Mouse (Mus musculus): ENCODE results near the gene Slc35d2. TPM values are rescaled to one million over a fixed set of nuclear protein-coding genes. Genes with fewer than 3 reads are reported as not detected.

Slc35d2 gene
- polyA plus RNA-seq, 1 experiment = 13.8 TPM

GRCm38 (mm10) chr13:64156966-64157365 is 27.8 kb upstream of the Slc35d2 start:
- no peak for TF ChIP-seq POLR2A (IDR thresholded peaks at IDR 0.05; ENCODE audit: low read depth, low read length)
- no peak for TF ChIP-seq CTCF (conservative IDR thresholded peaks at IDR 0.05; ENCODE audit: insufficient read depth, insufficient read length, low read depth, low read length)
- DNase-seq = no peak
- Histone ChIP-seq H3K4me3 (ENCODE audit: insufficient read depth, low read depth, low read length) (no peak overlapping the region), H3K27ac (ENCODE audit: insufficient read depth, low read depth, low read length) (no peak overlapping the region), H3K4me1 (ENCODE audit: control insufficient read depth, insufficient read depth, low read length) (peaks cover 7% of the 10 kb centered on the region; the same call in 1 of the 2 replicates), H3K36me3 (ENCODE audit: control insufficient read depth, insufficient read depth, low read length) (no peaks in the 10 kb centered on the region), H3K27me3 (replicated peaks; ENCODE audit: control insufficient read depth, insufficient read depth, low read length) (no peaks in the 10 kb centered on the region)

GRCm38 (mm10) chr13:64155171-64155571 is 26.0 kb upstream of the Slc35d2 start:
- H3K4me3 ChIP-seq (ENCODE audit: insufficient read depth, low read depth, low read length) = no peak overlapping the region
- no peaks in the 10 kb centered on the region for H3K27me3 ChIP-seq (replicated peaks; ENCODE audit: control insufficient read depth, insufficient read depth, low read length)
- H3K27ac ChIP-seq (ENCODE audit: insufficient read depth, low read depth, low read length) = peak overlapping the region; percentile 62
- TF ChIP-seq CTCF (conservative IDR thresholded peaks at IDR 0.05; ENCODE audit: insufficient read depth, insufficient read length, low read depth, low read length) (no peak), POLR2A (IDR thresholded peaks at IDR 0.05; ENCODE audit: low read depth, low read length) (no peak)
- H3K4me1 ChIP-seq (ENCODE audit: control insufficient read depth, insufficient read depth, low read length) = peaks cover 7% of the 10 kb centered on the region; the same call in 1 of the 2 replicates
- DNase-seq = peak; percentile 87
- WGBS = 29% methylated on average over 1 of the region's 1 CpGs
- H3K36me3 ChIP-seq (ENCODE audit: control insufficient read depth, insufficient read depth, low read length) = no peaks in the 10 kb centered on the region

- peaks cover 7% of the 10 kb centered on the region; the same call in 1 of the 2 replicates for H3K4me1 ChIP-seq (ENCODE audit: control insufficient read depth, insufficient read depth, low read length)
- no peaks in the 10 kb centered on the region for H3K36me3 ChIP-seq (ENCODE audit: control insufficient read depth, insufficient read depth, low read length)
- TF ChIP-seq POLR2A (IDR thresholded peaks at IDR 0.05; ENCODE audit: low read depth, low read length) (no peak), CTCF (conservative IDR thresholded peaks at IDR 0.05; ENCODE audit: insufficient read depth, insufficient read length, low read depth, low read length) (no peak)
- 45% methylated on average over 2 of the region's 2 CpGs for WGBS
- H3K4me3 ChIP-seq (ENCODE audit: insufficient read depth, low read depth, low read length) = no peak overlapping the region
- DNase-seq = peak; percentile 10
- H3K27me3 ChIP-seq (replicated peaks; ENCODE audit: control insufficient read depth, insufficient read depth, low read length) = no peaks in the 10 kb centered on the region
- 0 out of 2 replicates have a peak overlapping the region, but pooled peaks have one; percentile 18 for H3K27ac ChIP-seq (ENCODE audit: insufficient read depth, low read depth, low read length)
Observed at GRCm38 (mm10) chr13:64154651-64155050, 25.5 kb upstream of the Slc35d2 start.

- Histone ChIP-seq H3K27ac (ENCODE audit: insufficient read depth, low read depth, low read length) (peak overlapping the region; percentile 72), H3K4me1 (ENCODE audit: control insufficient read depth, insufficient read depth, low read length) (peaks cover 7% of the 10 kb centered on the region; the same call in 1 of the 2 replicates), H3K4me3 (ENCODE audit: insufficient read depth, low read depth, low read length) (peak overlapping the region; percentile 31), H3K36me3 (ENCODE audit: control insufficient read depth, insufficient read depth, low read length) (no peaks in the 10 kb centered on the region), H3K27me3 (replicated peaks; ENCODE audit: control insufficient read depth, insufficient read depth, low read length) (no peaks in the 10 kb centered on the region)
- TF ChIP-seq CTCF (conservative IDR thresholded peaks at IDR 0.05; ENCODE audit: insufficient read depth, insufficient read length, low read depth, low read length) = no peak
- TF ChIP-seq POLR2A (IDR thresholded peaks at IDR 0.05; ENCODE audit: low read depth, low read length) = no peak
- DNase-seq = peak; percentile 94
- WGBS = under 1% methylated on average over 18 of the region's 18 CpGs
Observed at GRCm38 (mm10) chr13:64153751-64154267, 24.6 kb upstream of the Slc35d2 start.

- Histone ChIP-seq H3K36me3 (ENCODE audit: control insufficient read depth, insufficient read depth, low read length) (no peaks in the 10 kb centered on the region), H3K27ac (ENCODE audit: insufficient read depth, low read depth, low read length) (peak within 1 kb of the TSS; percentile 72), H3K4me3 (ENCODE audit: insufficient read depth, low read depth, low read length) (peak within 1 kb of the TSS; percentile 77), H3K27me3 (replicated peaks; ENCODE audit: control insufficient read depth, insufficient read depth, low read length) (no peaks in the 10 kb centered on the region), H3K4me1 (ENCODE audit: control insufficient read depth, insufficient read depth, low read length) (peaks cover 7% of the 10 kb centered on the region; the same call in 1 of the 2 replicates)
- WGBS = under 1% methylated on average over 56 of the region's 56 CpGs
- peak; percentile 100 for DNase-seq
- TF ChIP-seq CTCF (conservative IDR thresholded peaks at IDR 0.05; ENCODE audit: insufficient read depth, insufficient read length, low read depth, low read length) (no peak), POLR2A (IDR thresholded peaks at IDR 0.05; ENCODE audit: low read depth, low read length) (no peak)
Observed at GRCm38 (mm10) chr13:64153083-64153682, 24.0 kb upstream of the Slc35d2 start, which contains the start of gene Zfp367. TSS of gene Zfp367 (minus strand) at chr13:64153202.

- no peaks in the 10 kb centered on the region for H3K27me3 ChIP-seq (replicated peaks; ENCODE audit: control insufficient read depth, insufficient read depth, low read length)
- peaks cover 7% of the 10 kb centered on the region; the same call in 1 of the 2 replicates for H3K4me1 ChIP-seq (ENCODE audit: control insufficient read depth, insufficient read depth, low read length)
- under 1% methylated on average over 61 of the region's 61 CpGs for WGBS
- peak overlapping the region; percentile 6; the same call in 1 of the 2 replicates for H3K27ac ChIP-seq (ENCODE audit: insufficient read depth, low read depth, low read length)
- no peak for DNase-seq
- H3K4me3 ChIP-seq (ENCODE audit: insufficient read depth, low read depth, low read length) = peak overlapping the region; percentile 77
- TF ChIP-seq POLR2A (IDR thresholded peaks at IDR 0.05; ENCODE audit: low read depth, low read length) = no peak
- no peak for TF ChIP-seq CTCF (conservative IDR thresholded peaks at IDR 0.05; ENCODE audit: insufficient read depth, insufficient read length, low read depth, low read length)
- no peaks in the 10 kb centered on the region for H3K36me3 ChIP-seq (ENCODE audit: control insufficient read depth, insufficient read depth, low read length)
Observed at GRCm38 (mm10) chr13:64152671-64153082, 23.5 kb upstream of the Slc35d2 start.

GRCm38 (mm10) chr13:64152241-64152669 is 23.1 kb upstream of the Slc35d2 start:
- TF ChIP-seq CTCF (conservative IDR thresholded peaks at IDR 0.05; ENCODE audit: insufficient read depth, insufficient read length, low read depth, low read length) (no peak), POLR2A (IDR thresholded peaks at IDR 0.05; ENCODE audit: low read depth, low read length) (peak; percentile 75)
- Histone ChIP-seq H3K27ac (ENCODE audit: insufficient read depth, low read depth, low read length) (peak overlapping the region; percentile 14; the same call in 1 of the 2 replicates), H3K4me1 (ENCODE audit: control insufficient read depth, insufficient read depth, low read length) (peaks cover 7% of the 10 kb centered on the region; the same call in 1 of the 2 replicates), H3K27me3 (replicated peaks; ENCODE audit: control insufficient read depth, insufficient read depth, low read length) (no peaks in the 10 kb centered on the region), H3K4me3 (ENCODE audit: insufficient read depth, low read depth, low read length) (peak overlapping the region; percentile 77), H3K36me3 (ENCODE audit: control insufficient read depth, insufficient read depth, low read length) (no peaks in the 10 kb centered on the region)
- under 1% methylated on average over 42 of the region's 42 CpGs for WGBS
- DNase-seq = peak; percentile 92

All from kidney, adult 2 months (tissue).